In the genomic region with DNA sequence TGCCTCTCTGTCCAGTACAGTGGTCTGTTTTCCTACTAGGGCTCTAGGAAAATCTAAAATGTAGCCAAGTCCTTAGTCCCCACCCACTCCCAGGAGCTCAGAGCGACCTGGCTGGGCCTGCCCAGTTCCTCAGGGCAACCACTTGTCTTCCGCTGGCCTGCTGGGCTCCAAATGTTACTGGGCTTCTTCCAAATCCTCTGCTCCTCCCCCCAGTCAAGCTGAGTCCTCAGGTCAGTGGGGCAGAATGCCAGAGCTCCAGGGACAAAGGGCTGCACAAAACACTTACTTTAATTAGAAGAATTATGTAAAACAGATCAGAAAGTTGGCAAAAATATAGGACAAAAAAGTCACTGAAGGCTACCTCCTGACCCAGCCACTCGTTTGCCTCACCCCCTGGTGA, we compare ENCODE assay signal across 8 mouse cellular contexts. TPM values are rescaled to one million over a fixed set of nuclear protein-coding genes. Genes with fewer than 3 reads are reported as not detected.
DNase-seq lines count a peak whose midpoint lies in the region; ATAC-seq and TF ChIP-seq lines count a peak whose summit lies in the region.

No protein-coding gene starts in this region.

- H3K27ac ChIP-seq in liver, adult 2 months (replicated peaks; ENCODE audit: insufficient read depth, low read depth, low read length) = peak overlapping the region; percentile 68
- H3K27ac ChIP-seq in liver, embryonic 11.5 days (ENCODE audit: low read depth, low read length) = no peak overlapping the region
- peak overlapping the region; percentile 37 for H3K27ac ChIP-seq in hindbrain, postnatal 0 days

- no peak overlapping the region for H3K4me2 ChIP-seq in liver, embryonic 11.5 days
- H3K4me2 ChIP-seq in hindbrain, postnatal 0 days (ENCODE audit: low read depth, low read length) = no peak overlapping the region

- no peak for TF ChIP-seq CTCF in liver, adult 2 months (IDR thresholded peaks at IDR 0.05; ENCODE audit: low read depth, low read length)
- no peak for TF ChIP-seq CTCF in hindbrain, postnatal 0 days (IDR thresholded peaks at IDR 0.05; ENCODE audit: low read depth)

- H3K36me3 ChIP-seq in liver, adult 2 months (ENCODE audit: control insufficient read depth, insufficient read depth, low read length) = no peaks in the 10 kb centered on the region
- H3K36me3 ChIP-seq in liver, embryonic 11.5 days (ENCODE audit: control insufficient read depth, insufficient read depth, low read length) = no peaks in the 10 kb centered on the region
- no peaks in the 10 kb centered on the region for H3K36me3 ChIP-seq in hindbrain, postnatal 0 days (ENCODE audit: insufficient read depth, low read length)

- H3K79me2 ChIP-seq in liver, adult 2 months (ENCODE audit: control insufficient read depth, insufficient read depth, low read length) = peaks cover 5% of the 10 kb centered on the region; the same call in 1 of the 2 replicates

- H3K4me1 ChIP-seq in liver, adult 2 months (ENCODE audit: control insufficient read depth, insufficient read depth, low read length) = peaks cover 42% of the 10 kb centered on the region
- H3K4me1 ChIP-seq in liver, embryonic 11.5 days (replicated peaks; ENCODE audit: control insufficient read depth, insufficient read depth, low read length) = peaks cover 22% of the 10 kb centered on the region
- H3K4me1 ChIP-seq in hindbrain, postnatal 0 days (ENCODE audit: insufficient read depth, low read length) = peaks cover 30% of the 10 kb centered on the region

- H3K27me3 ChIP-seq in liver, adult 2 months (ENCODE audit: control insufficient read depth, insufficient read depth, low read length) = no peaks in the 10 kb centered on the region
- H3K27me3 ChIP-seq in liver, embryonic 11.5 days (replicated peaks; ENCODE audit: control insufficient read depth, insufficient read depth, low read length) = no peaks in the 10 kb centered on the region
- H3K27me3 ChIP-seq in hindbrain, postnatal 0 days (ENCODE audit: insufficient read depth, low read length) = no peaks in the 10 kb centered on the region

- 1% methylated on average over 3 of the region's 3 CpGs for WGBS in liver, adult 2 months
- 35% methylated on average over 3 of the region's 3 CpGs for WGBS in liver, embryonic 11.5 days
- WGBS in hindbrain, postnatal 0 days = 17% methylated on average over 3 of the region's 3 CpGs

- H3K4me3 ChIP-seq in liver, adult 2 months (ENCODE audit: insufficient read depth, low read depth, low read length) = no peak overlapping the region
- H3K4me3 ChIP-seq in liver, embryonic 11.5 days (ENCODE audit: low read depth, low read length) = no peak overlapping the region
- H3K4me3 ChIP-seq in hindbrain, postnatal 0 days (ENCODE audit: low read length) = no peak overlapping the region

- ATAC-seq in liver, embryonic 11.5 days (replicated peaks; ENCODE audit: low FRiP score) = no peak
- ATAC-seq in hindbrain, postnatal 0 days = peak; percentile 72

- H3K9ac ChIP-seq in liver, adult 2 months (ENCODE audit: low read depth, low read length) = no peak overlapping the region
- no peak overlapping the region for H3K9ac ChIP-seq in liver, embryonic 11.5 days (ENCODE audit: low read depth, low read length)
- H3K9ac ChIP-seq in hindbrain, postnatal 0 days (replicated peaks; ENCODE audit: low read length) = no peak overlapping the region

- intact Hi-C loops in gastrocnemius, postnatal 14 days (cut with DNase I; ENCODE audit: low total_unique reads) = no loop called here

- TF ChIP-seq POLR2A in liver, adult 2 months (IDR thresholded peaks at IDR 0.05; ENCODE audit: extremely low read depth, insufficient read depth, low read length) = no peak

- H3K9me3 ChIP-seq in liver, embryonic 11.5 days (ENCODE audit: control insufficient read depth, low read length) = no peaks in the 10 kb centered on the region
- no peaks in the 10 kb centered on the region for H3K9me3 ChIP-seq in hindbrain, postnatal 0 days (ENCODE audit: low read length)

- DNase-seq in liver, adult 2 months (ENCODE audit: extremely low read depth, low read depth, low spot score) = peak; percentile 95
- DNase-seq in liver, embryonic 11.5 days (ENCODE audit: low spot score) = no peak
- DNase-seq in cerebellum, postnatal 36 days = peak; percentile 96 to 98
- DNase-seq in gastrocnemius, postnatal 14 days = peak; percentile 69
- peak; percentile 89 for DNase-seq in hindbrain, postnatal 0 days (ENCODE audit: low spot score)
- peak; percentile 91 to 94 for DNase-seq in lung, adult 18-20 months
- DNase-seq in retina, embryonic 14.5 days (ENCODE audit: low spot score) = peak; percentile 81
- DNase-seq in spleen, postnatal 14 days (ENCODE audit: low spot score in 2 of 2) = no peak

RNA-seq across cellular contexts. Expression of a gene that starts 56.1 kb away (rescaled TPM):
- total RNA-seq in liver, adult 2 months (2014; rRNA removed) = 8.5 and 10.5 TPM in 2 replicates
- polyA plus RNA-seq in liver, adult 2 months (2012; rRNA removed) = 16.6 and 23.2 TPM in 2 replicates
- polyA plus RNA-seq in liver, embryonic 11.5 days (2014; fragmentation: Nextera tagmentation; extraction: Ambion mirVana) = 30.2 and 31.8 TPM in 2 replicates
- 10 to 100 TPM; 11.6 to 17.7 TPM for total RNA-seq in gastrocnemius, postnatal 14 days (2021)
- total RNA-seq in hindbrain, postnatal 0 days (2014; rRNA removed) = 93.9 and 95.2 TPM in 2 replicates
- polyA plus RNA-seq in hindbrain, postnatal 0 days (2015; fragmentation: Nextera tagmentation; extraction: Ambion mirVana) = 171 and 180 TPM in 2 replicates

Comparison
In these comparisons a context has a peak if more than half of its experiments do, and no peak if none do; other contexts are left out.
1. DNase-seq: peak in liver, adult 2 months (single experiment), cerebellum, postnatal 36 days (2 of 2), gastrocnemius, postnatal 14 days (single experiment), hindbrain, postnatal 0 days (single experiment), lung, adult 18-20 months (2 of 2) and retina, embryonic 14.5 days (single experiment); none in liver, embryonic 11.5 days (single experiment) and spleen, postnatal 14 days (0 of 2).